Mouse (Mus musculus) heart, postnatal 4 days (tissue): ENCODE measurements at regions not wholly inside any gene's neighbourhood (a gene's known extent, or its start where the extent isn't known, plus 50 kb on each side); places are given as distances from the start of the nearest gene placed in this dataset.
"Not testable (repeated sequence)": the region's sequence is repeated elsewhere in the genome, so short reads cannot be mapped to it uniquely, and the experiment has no call there.

Source experiments
- DNase-seq: peaks from one replicate; pipeline ENCODE4 v3.0.0; 2021

DNA sequence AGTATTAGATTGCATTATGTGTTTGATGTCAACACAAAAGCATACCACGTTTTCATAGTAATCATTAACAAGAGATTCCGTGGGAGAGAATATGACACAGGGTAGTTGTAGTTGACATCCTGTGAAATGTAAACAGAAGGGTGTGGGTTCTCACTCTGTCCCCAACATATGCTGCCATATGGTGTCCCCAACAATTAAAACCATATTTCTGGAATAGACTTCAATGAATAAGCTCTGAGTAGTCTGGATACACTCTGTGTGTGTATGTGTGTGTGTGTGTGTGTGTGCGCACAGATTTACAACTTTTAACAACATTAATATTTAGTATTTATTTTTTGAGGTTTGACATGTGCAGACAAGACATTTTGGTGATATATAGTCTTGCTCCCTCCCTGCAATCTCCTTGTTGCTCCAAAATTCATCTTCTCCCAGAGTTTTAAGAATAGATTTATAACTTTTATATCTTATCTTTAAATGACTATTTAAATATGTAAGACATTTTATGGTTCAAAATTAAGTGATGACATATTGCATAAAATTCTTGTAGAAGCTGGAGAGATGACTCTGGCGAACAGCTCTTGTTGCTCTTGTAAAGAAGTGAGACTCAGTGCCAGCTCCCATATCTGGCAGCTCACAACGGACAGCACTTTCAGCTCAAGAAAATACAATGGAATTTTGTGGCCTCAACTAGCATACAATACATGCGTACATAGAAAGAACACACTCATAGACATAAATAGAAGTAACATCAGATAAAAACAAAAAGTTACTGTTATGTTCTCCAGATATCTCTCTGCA is 162.6 kb upstream of the Tram1l1 start:
- no peak for DNase-seq

DNA sequence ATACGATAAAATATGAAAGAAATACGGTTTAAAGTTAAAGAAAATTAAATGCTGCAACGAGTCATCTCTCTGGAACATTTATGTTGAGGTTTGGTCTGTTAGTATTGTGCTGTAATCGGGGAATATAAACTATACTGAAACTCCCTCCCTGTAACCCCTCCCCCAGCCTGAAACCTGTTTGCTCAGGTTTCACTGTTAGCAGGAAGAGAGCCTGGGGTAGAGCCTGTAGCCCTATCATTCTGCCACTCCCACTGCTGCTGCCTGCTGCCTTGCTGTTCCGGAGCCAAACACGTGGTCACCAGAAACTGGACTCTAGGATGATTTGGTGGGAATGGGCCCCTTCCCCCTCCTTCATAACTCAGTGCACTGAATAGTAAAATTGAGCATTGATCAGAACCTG is 127.3 kb upstream of the Tram1l1 start:
- DNase-seq, result not testable (repeated sequence)

DNA sequence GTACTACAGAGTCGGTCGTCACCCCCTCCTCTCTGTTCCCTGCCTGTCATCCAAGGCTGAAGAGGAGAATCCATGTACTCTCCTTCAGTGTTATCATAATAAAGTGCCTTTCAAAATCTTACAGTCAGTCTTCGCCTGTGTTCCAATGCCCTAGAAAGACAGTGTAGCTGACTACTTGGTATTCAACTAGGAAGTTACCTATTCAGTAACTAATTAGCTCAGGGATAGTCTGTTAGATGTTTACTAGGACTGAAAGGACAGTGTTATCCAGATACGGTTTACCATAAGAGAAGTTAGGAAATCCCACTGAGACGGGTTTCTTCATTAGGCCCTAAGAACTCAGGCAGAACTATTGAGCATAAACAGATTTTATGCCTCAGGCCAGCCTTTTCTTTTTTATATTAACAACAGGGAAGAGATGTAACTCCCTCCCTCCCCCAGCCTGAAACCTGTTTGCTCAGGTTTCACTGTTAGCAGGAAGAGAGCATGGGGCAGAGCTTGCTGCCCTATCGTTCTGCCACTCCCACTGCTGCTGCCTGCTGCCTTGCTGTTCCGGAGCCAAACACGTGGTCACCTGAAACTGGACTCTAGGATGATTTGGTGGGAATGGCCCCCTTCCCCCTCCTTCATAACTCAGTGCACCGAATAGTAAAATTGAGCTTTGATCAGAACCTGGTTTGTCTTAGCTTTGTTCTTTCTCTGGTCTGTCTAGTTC is 120.3 kb upstream of the Tram1l1 start:
- not testable (repeated sequence) for DNase-seq

DNA sequence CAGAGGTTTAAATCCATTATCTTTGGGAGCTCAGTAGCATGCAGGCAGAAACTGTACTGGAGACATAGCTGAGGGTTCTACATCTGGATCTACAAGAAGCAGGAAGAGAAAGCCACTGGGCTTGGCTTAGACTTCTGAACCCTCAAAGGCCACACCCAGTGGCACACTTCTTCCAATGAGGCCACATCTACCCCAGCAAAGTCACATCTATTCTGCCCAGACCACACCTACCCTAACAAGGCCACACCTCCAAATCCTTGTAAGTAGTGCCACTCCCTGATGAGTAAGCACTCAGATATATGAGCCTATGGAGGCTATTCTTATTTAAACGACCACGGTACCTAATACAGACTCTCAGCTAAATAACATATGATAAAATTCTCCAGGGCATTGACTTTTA is 103.5 kb upstream of the Tram1l1 start:
- no peak for DNase-seq

DNA sequence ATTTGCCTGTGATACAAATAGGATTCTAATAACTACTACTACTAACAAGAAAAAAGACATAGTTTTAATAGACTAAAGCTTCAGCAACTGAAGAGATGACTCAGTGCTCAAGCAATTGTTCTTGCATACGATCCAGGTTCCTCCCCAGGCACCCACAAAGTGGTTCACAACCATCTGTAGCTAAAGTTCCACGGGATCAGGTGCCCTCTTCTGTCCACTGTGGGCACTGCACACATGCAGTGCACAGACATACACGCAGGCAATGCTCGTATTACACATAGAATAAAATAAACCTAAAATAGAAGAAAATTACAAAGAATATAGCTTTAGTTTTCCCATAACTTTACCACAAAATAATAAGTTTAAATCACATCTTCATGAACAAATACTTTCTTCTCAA is 94.7 kb upstream of the Tram1l1 start:
- no peak for DNase-seq

DNA sequence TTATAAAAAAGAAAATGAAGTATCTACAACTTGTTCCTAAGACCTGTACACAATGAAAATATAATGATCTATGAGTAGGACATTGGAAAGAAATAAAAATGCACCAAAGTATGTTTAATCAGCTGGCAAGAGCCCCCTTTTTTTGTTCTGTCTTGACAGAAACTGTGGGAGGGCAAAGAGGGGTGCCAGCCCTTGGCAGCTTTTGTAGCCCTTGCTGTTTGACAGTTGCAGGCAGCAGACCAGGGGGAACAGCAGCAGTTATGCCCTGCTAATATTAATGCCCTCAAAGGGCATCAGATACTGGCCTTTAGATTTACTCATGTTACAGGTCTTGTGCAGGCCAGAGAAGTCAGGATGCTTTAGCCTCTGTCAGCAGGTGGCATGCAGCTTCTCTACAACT is 93.0 kb upstream of the Tram1l1 start:
- no peak for DNase-seq

DNA sequence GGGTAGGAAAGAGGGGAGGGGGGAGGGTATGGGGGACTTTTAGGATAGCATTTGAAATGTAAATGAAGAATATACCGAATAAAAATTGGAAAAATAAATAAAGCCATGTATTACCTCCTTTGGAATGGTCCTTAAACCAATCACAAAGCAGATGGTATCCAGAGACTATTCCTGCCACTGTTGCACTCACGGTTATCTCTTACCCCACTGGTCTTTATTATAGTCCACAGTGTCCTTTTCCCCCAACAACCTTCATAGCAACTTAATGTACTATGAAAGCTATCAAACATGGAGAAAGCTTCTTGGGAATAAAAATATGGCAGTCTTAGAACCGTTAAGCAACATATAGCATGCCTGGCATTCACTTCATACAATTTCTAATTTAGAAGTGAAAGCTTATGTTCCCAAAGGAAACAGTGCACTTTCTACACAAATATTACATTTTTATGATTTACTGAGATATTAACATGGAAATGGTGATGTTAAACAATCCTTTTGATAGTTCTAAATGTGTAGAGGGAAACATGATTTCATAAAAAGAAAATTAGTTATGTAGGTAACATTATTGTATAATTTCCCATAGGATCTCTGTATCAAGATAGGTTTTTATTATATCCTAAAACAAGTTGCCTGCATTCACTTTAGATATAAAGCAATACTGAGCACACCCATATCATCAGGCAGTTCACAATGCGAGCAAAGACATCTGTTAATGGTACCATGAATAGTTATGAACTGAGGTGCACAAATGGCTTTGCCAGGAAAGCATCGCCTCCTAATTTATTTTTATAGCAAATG is 79.5 kb upstream of the Tram1l1 start:
- DNase-seq, result no peak

DNA sequence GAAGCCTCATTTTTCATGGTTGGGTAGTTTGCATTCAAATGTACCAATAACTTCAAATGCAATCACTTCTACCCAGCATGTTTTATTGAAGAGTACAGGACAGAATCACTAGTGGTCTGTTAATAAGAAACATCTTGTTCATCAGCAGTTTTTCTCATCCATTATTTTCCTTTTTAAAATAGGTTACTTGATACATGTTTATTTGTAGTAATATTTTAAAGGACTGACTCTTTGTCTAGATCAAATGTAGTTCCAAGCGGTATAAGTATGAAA is 79.0 kb upstream of the Tram1l1 start:
- no peak for DNase-seq

DNA sequence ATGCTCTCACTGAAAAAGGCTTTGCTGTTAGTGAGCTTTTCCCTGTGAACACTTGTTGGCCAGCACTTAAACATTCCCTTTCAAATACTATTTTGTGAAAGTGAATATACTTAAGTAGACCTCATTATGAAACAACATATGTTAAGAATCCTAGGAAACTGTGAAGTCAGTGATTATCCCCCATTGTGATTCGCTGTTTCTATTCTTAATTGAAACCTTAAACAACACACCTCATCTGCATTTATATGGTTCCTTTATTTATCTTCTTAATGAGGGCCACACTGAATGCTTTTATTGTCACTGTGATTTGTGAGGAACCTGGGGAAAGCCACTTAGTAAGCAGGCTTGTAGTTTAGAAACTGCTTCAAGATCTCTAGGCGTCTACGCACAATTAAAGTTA is 58.5 kb upstream of the Tram1l1 start:
- no peak for DNase-seq

DNA sequence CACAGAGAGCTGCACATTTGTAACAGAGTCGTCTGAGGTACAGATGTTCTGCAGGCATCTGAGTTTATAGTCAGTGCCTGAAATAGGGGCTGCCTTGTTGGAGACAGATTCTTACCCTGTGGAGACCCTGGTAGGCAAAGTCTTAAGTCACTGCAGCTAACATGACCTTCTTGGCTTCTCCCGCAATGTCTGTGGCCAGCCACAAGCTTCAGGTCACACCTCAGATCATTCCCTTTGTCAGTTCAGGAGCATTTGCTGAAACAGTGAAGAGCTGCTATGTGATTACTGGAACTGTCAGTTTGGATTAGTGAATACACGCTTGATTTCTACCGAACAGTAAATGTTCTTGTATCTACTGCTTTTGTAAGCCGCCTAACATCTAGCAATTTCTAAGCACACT is 53.8 kb upstream of the Tram1l1 start:
- DNase-seq, result no peak

DNA sequence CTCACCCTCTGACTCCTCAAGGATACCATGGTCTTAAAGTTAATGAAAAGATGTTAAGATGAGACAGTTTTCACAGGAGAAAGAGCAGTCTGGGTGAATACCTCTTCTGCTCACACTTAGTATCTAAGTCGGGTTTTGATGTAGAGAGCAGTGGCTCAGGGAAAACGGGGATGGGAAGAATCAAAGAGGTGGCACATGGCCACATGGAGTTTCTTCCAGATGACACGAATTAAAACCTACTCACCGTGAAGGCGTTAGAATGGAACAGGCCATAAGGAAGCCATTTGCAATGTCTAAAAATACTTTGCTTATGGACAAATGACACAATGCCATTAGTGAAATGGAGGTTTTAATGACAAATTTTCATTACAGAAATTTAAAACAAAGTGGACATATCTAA is 50.1 kb upstream of the Tram1l1 start:
- no peak for DNase-seq
